Mouse (Mus musculus): ENCODE measurements at regions not wholly inside any gene's neighbourhood (a gene's known extent, or its start where the extent isn't known, plus 50 kb on each side); places are given as distances from the start of the nearest gene placed in this dataset.

DNA sequence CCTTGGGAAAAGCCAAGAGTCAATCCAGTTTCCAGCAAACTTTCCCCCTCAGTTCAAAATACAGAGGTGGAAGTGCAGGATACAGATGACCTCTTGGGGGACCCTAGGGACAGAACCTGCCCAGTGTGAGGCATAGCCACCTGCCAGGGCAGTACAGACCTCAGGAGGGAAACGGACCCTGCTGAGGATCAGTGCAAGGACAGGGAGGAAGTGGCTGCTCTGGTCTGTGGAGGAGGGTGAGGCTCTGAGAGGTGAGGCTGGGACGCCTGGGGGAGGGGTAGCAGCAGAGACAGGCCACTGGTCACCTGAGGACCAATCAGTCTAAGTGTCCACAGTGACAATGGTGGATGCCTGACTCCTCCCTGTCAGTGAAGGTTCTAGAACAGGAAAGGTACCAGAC lies 85.6 kb upstream of the Smad3 start:
- TF ChIP-seq CTCF (IDR thresholded peaks at IDR 0.05; ENCODE audit: borderline replicate concordance, control insufficient read depth, extremely low read depth, insufficient read depth, low read length, poor library complexity) (no peak), POLR2A (IDR thresholded peaks at IDR 0.05; ENCODE audit: control insufficient read depth, extremely low read depth, insufficient read depth, low read length, poor library complexity) (no peak)

Measured in thymus, adult 2 months (tissue).